Mouse (Mus musculus): ENCODE measurements at regions not wholly inside any gene's neighbourhood (a gene's known extent, or its start where the extent isn't known, plus 50 kb on each side); places are given as distances from the start of the nearest gene placed in this dataset.

DNA sequence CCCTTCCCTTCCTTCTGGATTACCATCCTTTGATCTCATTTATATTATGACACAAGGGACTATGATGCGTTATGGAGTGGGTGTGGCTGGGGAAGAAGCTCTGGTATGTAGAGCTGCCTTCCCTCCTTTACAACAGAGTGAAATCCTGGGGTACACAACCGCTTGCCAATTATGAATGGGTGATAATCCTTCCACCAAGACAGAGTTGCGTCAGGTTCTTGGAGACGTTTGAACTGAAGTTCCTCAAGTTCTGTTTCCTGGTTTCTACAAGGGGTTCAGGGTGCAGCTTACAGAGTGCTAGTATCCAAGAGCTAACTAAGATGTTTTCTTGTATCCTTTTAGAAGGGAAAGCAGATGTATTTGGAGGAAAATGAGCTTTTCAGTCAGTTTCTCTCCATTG lies 92.2 kb downstream of the D16Ertd472e start:
- no peak for TF ChIP-seq CTCF (IDR thresholded peaks at IDR 0.05; ENCODE audit: control insufficient read depth, insufficient read depth, insufficient replicate concordance, low read depth, low read length)
- TF ChIP-seq POLR2A (IDR thresholded peaks at IDR 0.05; ENCODE audit: control insufficient read depth, low read depth, low read length), result no peak

Data from testis, adult 2 months (tissue).